Mouse (Mus musculus) cortical plate, adult 2 months (tissue): ENCODE measurements around the gene Gm49322.

Source experiments
- CTCF ChIP-seq: fragments of 200-500 bp; IDR thresholded peaks from 2 replicates; pipeline ENCODE4 v1.5.1; 2011; ENCODE audit warnings: mild to moderate bottlenecking, control low read depth, low read length; ENCODE audit not compliant: insufficient read depth; ENCODE audit errors: extremely low read depth
- POLR2A ChIP-seq: fragments of 200-500 bp; IDR thresholded peaks from 2 replicates; pipeline ENCODE4 v1.6.1; 2011; ENCODE audit warnings: mild to moderate bottlenecking, low read length, control low read depth; ENCODE audit not compliant: insufficient read depth; ENCODE audit errors: extremely low read depth

DNA sequence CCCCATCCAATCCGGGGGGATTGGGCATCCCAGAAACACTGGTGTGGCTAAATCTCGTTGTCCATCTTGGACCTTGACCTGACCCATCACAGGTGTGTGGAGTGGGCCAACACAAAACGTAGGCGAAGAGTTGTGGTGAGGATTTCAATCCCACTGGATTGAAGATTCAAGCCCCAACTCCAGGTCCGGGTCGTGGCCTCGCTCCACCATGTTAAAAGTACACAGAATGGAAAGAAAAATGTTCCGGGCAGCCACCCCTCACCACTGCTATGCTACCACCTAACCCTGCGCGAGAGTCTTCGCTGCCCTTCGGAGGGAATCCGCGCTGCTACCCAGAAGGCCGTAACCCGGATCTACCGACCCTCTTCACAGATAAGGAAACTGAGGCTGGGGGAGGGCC lies 29.9 kb upstream of the Gm49322 start:
- TF ChIP-seq CTCF (no peak), POLR2A (no peak)
